Mouse (Mus musculus): Measurements from ENCODE around the gene Tsnax. TPM values are rescaled to one million over a fixed set of nuclear protein-coding genes. Genes with fewer than 3 reads are reported as not detected.

Gene Tsnax
- 49.7 TPM in 2 replicates for polyA plus RNA-seq (2012; rRNA removed)

DNA sequence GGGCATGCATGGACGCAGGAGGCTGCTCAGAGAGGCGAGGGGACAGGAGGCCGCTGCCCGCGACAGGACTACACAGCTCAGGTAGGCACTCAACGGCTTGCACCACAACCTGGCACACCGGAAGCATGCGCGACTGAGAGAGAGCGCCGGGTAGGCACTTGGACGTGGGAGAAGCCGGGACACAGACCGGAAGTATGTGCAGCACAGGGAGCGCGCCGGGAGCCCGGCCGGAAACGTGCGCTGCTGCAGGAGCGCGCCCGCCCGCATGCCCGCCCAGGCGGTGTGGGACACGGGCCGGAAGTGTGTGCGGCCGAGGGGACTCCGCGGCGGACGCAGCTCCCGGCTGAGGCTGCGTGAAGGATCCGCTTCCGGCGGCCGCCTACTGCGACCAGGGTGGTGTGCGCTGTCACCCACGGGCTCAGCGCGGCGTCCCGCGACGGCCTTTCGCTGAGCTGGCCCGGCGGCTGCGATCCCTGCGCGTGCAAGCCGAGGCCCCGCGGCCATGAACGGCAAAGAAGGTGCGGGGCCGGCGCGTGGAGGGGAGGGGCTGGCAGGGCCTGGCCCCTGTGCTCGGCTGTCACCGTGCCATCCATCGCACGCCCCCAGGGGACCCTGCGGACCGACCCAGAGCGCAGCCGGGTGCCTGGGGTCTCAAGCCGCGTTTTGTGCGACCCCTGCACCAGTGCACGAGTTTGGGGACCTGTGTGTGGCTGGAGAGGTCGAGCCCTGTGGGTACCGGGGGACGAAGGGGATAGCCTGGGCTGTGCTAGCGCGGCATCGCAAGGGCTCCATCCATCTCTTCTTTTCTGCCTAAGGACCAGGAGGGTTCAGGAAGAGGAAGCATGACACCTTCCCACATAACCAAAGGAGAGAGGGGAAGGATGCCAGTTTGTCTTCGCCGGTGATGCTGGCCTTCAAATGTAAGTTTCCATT, at the start of gene Tsnax:
Tsnax (plus strand) TSS at position 303 of the 933 bp plus-strand sequence.
- DNase-seq (ENCODE audit: low read depth), result peak; percentile 37

DNA sequence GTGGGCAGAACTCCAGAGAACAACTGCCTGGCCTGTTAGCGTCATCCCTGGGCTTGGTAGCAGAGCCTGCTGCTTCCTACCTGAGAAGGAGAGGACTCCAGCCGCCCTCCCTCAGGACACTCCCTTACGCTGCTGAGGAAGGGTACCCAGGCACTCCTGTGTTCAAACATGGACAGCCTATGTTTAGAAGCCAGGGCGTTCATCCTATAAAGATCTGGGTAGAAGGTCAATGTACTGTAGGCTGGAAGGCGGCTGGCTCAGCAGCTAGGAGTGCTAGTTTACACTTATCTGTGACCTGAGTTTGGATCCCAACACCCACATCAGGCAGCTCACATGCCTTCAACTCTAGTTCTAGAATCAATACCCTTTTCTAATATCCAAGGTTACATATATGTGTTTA, 49.6 kb upstream of the Tsnax start:
- no peak for DNase-seq (ENCODE audit: low read depth)

DNA sequence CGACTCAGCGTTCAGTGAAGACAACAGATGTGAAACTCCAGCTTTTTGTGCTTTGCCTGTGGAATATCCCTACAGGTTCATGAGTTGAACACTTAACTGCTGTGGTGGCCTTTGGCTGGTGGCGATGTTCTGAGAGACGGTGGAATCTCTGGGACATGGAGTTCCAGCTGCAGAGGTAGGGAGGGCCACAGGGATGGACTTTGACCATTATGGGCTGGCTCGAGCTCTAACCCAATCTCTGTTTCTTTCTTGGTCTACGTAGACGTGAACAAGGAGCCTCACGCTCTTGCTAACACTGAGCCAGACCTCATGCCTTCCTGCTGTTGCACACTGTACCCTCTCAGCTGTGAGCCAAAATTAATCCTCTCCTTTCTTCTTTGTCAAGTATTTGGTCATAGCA, 47.8 kb upstream of the Tsnax start:
- DNase-seq (ENCODE audit: low read depth), result no peak

DNA sequence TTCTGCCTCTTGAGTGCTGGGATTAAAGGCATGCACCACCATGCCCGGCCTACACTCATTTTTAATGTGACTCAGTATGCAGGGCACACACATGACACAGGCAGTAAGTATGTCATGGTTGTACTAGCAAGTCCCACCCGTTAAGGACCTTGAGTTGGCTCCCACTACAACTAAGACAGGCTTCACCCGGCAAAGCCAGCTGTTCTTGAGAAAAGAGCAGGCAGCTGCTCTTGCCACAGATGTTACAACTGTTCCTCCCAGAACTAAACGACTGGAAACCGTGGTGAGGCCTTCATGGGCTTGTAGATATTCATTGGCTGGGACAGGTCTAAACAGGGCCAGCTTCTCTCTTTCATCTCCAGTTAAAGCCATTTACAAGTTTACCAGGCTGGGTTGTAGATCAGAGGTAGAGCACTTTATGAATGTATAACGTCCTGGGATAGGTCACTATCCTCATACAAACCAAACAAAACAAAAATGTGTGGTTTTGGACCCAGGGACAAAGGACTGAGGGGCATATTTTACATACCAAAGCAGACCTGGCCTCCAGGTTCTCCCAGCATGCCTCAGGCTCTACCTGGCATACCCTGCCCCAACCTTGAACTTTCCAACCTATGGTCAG, 42.4 kb upstream of the Tsnax start:
- no peak for DNase-seq (ENCODE audit: low read depth)

DNA sequence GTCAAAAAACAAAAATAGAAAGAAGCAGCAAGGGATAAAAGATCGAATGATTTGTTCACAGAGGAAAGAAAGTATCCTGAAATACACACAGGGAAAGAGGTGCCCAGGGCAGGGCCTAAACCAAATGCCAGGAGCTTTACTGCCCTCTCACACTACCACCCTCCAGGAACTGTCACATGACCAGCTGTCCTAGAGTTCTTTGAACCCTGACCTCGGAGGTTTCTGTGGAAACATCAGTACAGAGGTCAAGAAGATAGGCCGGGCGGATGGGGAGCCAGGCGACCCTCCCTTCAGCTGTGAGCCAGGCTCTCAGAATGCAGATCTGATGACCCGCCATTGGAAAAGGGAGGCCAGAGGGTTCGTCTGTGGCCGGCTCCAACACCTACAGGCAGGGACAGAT, 39.6 kb upstream of the Tsnax start:
- no peak for DNase-seq (ENCODE audit: low read depth)

DNA sequence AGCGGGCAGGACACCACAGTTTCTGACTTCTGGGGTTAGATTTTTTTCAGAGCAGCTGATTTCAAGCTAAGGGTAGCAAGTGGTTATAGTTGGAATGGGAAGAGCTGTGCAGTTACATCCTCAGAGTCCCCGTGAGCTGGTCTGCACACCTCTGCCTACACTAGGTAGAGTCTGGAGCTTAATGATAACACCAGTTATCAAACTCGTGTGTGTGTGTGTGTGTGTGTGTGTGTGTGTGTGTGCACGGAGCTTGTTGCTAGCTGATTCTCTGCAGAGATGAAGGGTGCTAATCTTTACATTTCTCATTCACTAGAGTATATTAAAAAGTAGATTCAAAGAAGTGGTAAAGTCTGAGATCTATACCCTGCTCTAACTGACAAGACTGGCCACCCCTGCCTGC, 38.5 kb upstream of the Tsnax start:
- DNase-seq (ENCODE audit: low read depth), result no peak

DNA sequence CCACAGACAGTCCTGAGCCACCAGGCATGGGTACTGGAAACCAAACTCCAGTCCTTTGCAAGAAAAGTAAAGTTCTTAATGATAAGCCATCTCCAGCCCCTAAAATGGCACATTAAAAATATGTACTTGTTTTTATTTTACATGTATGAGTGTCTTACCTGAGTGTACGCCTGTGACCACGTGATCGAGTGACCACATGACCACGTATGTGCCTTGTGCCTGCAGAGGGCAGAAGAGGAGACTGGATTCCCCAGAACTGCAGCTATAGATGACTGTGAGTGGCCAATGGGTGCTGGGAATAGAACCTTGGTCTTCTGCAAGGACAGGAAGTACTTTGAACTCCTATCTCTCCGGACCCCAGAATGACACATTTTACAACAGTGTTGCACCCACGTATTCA, 36.6 kb upstream of the Tsnax start:
- DNase-seq (ENCODE audit: low read depth), result no peak

DNA sequence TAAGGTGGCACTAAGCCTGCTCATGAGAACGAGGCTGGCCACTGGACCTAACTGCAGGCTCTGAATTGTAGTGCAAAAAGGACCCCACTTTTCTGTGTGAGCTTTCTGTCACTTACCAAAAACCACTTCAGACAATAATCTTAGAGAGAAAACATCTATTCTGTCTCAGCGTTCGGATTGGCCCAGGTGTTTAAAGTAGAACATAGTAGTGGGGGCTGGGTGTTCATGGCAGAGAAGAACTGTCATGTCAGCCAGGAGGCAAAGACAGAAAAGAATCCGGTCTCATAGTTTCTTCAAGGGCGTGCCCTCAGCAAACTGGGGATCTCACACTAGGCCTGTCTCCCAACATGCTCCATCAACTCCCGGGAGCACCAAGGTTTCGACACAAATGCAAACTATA, 34.8 kb upstream of the Tsnax start:
- DNase-seq (ENCODE audit: low read depth), result no peak

DNA sequence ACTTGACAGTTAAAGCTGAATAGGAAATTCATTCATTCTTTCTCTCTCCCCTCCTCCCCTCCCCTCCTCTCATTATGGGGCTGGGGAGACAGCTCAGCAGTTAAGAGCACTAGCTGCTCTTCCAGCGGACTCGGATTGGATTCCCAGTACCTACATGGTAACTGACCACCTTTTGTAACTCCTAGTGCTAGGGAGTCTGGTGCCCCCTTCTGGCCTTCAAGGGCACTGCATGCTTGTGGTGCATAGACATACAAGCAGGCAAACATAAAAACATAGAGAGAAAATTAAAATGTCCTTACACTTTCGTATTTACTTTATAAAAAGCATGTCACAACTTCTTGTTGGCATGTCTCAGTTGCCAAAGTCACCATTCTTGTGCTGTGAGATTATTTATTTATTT, 32.8 kb upstream of the Tsnax start:
- DNase-seq (ENCODE audit: low read depth), result no peak

DNA sequence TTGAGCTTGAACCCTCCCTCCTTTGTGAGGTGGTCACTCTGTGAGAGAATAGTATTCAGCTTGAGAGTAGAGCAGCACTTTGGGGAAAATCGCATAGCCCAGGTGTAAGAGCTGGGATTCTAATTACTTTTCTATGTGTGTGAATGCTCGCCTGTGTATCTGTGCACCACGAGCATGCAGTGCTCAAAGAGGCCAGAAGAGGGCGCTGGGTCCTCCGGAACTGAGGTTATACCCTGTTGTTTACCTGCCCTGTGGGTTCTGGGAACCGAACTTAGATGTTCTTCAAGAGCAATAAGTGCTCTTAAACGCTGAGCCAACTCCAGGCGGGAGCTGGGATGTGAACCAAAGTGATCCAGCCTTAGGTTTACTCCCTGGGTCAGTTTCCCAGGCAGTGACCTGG, 32.0 kb upstream of the Tsnax start:
- no peak for DNase-seq (ENCODE audit: low read depth)

DNA sequence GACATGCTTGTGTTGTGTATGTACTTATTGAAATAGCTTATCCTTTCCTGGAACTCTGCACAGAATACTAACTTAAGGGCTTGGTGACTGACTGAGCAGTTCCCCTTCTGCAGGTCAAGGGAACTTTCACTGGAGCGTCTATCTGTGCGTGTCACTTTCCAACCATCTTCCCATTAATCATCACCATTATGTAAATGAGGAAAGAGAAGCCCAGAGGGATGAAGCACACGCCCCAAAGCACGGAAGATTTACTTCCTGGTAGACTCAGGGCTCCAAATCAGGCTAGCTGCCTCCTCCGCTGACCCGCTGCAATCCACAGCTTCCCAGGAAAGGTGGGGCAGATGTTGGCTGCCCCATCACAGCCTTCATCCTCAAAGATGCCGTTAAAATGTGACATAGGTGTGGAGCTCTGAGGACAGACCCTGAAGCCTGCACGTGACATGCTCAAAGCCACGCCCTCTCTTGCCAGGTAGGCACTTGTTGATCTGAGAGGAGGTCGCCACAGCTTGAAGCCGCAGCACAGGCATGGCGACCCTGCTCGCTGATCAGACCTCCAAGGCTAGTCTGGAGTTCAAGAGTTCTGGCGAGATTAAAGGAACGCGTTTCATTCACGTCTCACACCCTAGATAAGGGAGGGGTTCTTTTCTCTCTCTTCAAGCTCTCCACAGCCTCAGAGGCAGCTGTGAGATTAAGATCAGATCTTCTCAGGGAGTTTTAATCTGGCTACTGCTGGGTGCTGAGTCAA, 21.7 kb upstream of the Tsnax start:
- DNase-seq (ENCODE audit: low read depth), result no peak

DNA sequence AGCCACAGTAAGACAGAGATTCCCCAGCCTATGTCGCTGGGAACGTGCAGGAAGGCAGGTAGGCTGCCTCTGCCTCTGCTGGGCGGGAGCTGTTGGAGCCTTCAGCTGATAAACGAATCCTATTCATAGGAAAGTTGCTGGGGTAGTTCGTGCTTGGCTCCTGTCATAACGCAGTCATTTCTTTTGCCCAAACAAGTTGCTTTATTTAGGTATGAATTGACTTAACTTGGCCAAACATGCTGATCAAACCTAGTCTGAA, 21.2 kb upstream of the Tsnax start:
- no peak for DNase-seq (ENCODE audit: low read depth)

DNA sequence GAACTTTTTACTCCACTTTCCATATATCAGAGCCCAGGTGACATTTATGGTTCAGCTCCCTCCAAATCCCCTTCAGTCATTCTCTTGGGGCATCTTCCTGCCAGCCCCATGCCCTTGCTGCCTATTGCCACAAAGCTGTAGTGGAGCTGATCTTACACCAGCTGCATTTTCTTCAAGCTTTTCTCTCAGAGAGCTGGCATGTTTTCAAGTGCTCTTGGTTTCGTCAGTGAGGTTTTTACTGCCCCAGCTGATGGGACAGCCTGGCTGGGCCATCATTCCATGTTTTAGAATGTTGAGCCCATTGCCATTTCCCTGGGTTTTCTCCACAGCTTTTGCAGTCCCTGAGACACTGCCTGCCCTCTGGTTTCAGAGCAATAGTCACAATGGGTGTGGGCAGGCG, 17.0 kb upstream of the Tsnax start:
- no peak for DNase-seq (ENCODE audit: low read depth)

DNA sequence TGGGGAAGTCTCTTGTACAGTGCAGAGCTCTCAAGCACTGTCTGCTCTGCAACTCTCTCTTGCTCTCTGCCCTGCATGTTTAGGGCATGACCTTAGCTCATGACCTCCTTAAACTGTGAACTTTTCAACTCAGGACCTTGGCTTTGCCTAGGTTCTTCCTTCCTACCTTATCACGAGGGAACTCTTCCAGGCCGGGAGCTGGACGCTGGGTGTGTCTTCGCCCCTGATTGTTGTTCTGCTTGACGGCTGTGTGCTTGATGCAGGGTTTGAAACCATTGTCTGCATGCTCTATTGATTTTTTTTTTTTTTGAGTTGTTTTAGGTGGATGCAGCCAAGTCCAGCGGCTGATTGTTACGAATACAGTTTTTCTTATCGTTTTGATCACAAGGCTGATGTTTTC, 11.3 kb downstream of the Tsnax start:
- DNase-seq (ENCODE audit: low read depth), result no peak

DNA sequence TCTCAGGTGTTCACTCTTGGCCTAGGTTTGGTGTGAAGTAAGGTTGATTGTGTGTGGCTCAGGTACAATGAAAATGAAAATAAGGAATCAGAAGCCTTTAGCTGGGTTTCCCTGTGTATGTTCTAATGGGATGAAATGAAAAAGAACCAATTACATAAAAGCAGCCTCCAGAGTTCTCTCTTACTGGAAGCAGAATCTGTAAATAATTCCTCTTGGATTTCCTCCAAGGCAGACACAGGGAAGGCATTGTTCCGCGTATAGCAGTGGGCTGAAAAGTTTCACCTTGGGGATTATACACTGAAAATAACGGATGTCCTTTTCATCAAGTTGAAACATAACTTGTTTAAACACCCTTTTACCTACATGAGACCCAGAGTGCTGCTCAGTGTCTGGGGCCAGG, 14.4 kb downstream of the Tsnax start:
- DNase-seq (ENCODE audit: low read depth), result peak; percentile 51

DNA sequence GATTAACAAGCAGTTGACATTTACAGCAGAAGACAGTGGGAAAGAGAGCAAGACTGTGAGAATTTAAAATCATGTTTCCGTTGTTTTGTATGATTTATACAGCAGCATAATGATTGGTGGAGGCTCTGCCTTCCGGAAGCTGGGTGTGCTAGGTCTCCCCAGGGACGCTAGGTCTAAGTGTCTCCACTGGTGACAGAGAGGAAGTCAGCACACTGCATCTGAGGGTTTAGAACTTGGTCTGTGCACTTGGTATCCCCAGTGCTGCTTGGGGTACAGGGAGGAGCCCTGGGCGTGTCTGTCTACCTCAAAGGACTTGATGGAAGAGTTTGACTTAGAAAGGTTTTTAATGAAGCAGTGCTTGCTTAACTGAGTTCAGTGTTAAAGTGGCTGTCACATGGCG, 16.0 kb downstream of the Tsnax start:
- no peak for DNase-seq (ENCODE audit: low read depth)

DNA sequence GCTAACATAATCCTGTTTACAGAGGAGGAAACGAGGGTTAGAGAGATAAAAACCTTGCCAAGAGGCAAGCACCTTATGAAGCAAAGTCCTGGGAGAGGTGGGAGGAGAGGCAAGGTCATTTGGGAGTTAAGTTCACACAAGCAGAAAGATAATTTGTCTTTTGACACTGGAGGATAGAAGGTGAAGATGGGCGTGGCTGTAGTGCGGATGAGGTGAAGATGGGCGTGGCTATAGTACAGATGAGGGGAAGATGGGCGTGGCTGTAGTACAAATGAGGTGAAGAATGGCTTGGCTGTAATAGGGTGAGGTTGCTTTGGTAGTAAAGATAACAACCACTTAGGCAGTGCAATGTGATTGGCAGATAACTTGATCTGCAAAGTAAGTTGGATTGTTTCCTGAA, 18.5 kb downstream of the Tsnax start:
- DNase-seq (ENCODE audit: low read depth), result no peak

DNA sequence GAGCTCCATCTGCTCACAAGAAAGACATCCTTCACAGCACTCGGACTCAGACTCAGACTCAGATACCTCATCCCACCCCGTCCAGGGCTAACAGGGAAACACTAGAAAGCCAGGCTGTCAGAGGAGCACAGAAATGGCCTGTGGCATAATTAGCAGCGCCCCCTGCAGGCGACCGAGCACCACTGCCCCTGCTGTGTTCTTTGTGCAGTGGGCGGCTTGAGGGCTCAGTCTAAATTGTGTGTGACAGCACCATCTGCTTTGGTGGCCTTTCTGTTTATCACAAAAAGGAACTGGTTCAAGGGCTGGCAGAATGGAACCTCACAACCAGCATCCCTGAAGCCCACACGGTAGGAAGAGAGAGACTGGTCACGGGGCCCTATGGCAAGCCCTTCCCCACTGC, 21.9 kb downstream of the Tsnax start:
- no peak for DNase-seq (ENCODE audit: low read depth)

DNA sequence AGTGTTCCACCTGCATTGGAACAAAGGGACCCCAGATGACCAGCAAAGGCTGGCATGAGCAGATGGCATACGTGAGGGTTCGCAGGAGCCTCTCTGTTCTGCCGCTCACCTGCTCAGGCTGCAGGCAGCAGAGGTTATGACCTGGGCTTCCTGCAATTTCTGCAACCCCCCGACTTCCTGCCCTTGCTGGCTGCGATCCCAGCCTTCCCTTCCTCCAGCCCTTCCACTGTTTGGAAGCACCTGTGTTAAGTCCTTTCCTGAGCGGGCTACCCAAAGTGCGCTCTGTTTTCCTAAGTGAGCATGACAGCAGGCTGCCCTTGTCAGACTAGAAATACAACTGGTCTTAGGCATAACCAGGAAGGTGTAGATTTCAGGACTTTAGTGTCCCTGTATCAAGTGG, 24.3 kb downstream of the Tsnax start:
- DNase-seq (ENCODE audit: low read depth), result no peak

DNA sequence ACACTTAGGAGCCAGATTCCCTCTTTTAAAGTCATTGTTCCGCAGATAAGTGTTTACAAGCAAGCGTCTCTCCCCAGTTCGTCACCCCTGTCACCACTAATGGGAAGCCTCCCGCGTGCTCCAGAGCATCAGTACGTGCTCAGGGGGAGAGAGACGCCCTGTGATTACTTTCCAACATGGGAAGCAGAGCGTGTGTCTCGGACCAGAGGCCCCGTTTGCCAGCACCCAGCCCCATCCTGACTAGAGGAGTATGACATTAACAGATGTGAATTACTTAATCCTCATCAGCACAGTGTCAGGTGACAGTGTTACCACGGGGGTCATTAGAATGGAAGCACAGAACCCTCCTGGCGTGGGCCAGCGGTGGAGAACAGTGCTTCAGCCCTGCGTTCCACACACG, 25.9 kb downstream of the Tsnax start:
- no peak for DNase-seq (ENCODE audit: low read depth)

DNA sequence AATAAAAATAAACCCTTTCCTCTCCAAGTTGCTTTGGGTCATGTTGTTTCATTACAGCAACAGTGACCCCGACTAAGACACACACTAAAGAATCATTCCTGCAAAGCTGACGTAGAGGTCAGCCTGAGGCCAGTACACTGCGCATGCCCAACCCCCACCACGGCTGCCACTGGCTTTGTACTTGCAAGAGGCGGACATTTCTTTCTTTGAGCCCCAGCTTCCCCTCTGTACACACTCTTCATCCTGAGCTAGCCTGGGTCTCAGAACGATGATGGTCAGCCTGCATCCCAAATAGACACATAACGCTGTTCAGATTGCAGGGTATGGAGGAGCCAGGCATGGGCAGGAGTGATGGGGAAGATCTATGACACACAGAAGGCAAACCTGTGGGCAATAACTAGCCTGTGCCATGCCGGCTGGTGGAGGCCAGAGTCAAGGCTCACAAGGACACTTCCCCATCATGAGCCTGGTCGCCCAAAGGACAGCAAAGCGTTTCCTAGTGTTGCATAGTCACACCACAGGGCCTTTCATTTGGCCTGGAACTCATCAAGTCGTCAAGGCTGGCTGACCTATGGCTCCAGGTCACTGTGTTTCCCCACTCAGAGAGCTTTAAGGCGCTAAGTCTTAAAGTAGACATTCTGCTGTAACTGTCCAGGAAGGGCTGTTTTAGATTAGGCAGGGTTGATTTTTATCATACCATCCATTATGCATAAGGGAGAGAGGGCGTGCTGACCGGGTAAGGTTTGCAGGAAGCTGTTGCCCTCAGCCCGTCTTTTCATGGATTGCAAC, 28.0 kb downstream of the Tsnax start:
- no peak for DNase-seq (ENCODE audit: low read depth)

DNA sequence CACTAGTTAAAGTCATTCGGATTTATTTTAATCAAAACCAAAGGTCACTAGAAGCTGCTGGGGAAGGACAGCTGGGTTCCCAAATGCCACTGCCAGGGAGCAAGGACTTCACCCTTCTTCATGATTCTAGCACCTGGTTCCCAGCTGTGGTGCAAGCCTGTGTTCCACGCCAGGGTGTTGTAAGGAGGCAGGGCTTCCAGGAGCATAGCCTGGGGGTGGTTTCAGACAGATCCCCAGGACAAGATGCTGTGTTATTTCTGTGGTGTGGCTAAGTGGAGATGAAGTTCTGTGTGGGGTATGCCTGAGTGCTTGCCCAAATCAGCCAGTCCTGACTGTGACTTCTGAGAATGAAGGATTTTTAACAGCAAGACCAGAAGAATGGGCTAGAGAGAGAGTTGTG, 28.7 kb downstream of the Tsnax start:
- no peak for DNase-seq (ENCODE audit: low read depth)
